Mouse (Mus musculus): ENCODE measurements at regions not wholly inside any gene's neighbourhood (a gene's known extent, or its start where the extent isn't known, plus 50 kb on each side); places are given as distances from the start of the nearest gene placed in this dataset.

DNA sequence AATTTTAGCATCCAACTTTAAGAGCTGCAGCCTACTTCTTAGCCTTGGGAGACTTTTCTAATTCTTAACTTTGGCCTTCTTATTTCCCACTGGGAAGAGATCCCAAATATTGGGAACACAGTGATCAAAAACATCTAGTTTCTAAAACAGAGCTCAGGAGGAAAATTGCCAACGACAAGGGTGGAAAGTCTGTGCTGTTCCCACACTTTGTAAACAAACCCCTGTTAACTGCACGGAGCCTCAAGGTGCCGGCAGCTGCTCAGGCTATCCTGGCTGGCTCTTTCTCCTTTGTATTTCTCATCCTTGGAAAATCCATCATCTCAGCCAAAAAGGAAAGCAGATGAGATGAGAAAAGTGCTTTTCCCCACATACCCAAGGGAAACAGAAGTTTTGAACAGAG, 84.9 kb downstream of the Impad1 start:
- Histone ChIP-seq H3K4me2 (ENCODE audit: low read length) (no peak overlapping the region), H3K9ac (replicated peaks; ENCODE audit: low read depth, low read length) (no peak overlapping the region), H3K27me3 (replicated peaks; ENCODE audit: control insufficient read depth, insufficient read depth, low read length) (no peaks in the 10 kb centered on the region), H3K36me3 (ENCODE audit: control insufficient read depth, insufficient read depth) (no peaks in the 10 kb centered on the region), H3K27ac (ENCODE audit: low read length) (no peak overlapping the region), H3K4me3 (replicated peaks; ENCODE audit: low read length) (no peak overlapping the region), H3K4me1 (replicated peaks; ENCODE audit: control insufficient read depth, insufficient read depth, low read length) (peaks cover 3% of the 10 kb centered on the region), H3K9me3 (ENCODE audit: control insufficient read depth, low read length) (no peaks in the 10 kb centered on the region)
- 28% methylated on average over 3 of the region's 3 CpGs for WGBS
- ATAC-seq: 0 out of 2 replicates have a peak, but pooled peaks have one; percentile 40

DNA sequence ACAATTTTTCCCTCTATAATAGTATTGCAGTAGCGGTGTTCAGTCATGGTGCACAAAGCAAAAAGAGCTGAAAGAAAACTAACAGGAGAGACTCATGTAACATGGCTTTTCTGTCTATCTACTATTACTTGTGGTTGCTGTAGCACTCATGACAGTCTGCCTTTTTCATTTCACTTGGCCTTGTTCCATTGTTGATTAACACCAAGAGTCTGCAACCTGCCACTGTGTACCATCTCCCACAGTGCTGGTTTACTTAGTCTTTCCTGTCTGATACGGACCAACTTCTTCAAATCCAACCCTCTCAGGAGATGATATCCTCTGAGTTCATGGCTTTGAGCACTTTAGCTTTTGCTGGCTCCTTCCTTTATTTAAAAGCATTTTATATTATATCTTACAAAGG, 94.1 kb downstream of the Impad1 start:
- no peaks in the 10 kb centered on the region for H3K36me3 ChIP-seq (ENCODE audit: control insufficient read depth, insufficient read depth)
- ATAC-seq: no peak
- H3K4me1 ChIP-seq (replicated peaks; ENCODE audit: control insufficient read depth, insufficient read depth, low read length): no peaks in the 10 kb centered on the region
- WGBS: 75% methylated on average over 2 of the region's 2 CpGs
- no peaks in the 10 kb centered on the region for H3K9me3 ChIP-seq (ENCODE audit: control insufficient read depth, low read length)
- H3K27me3 ChIP-seq (replicated peaks; ENCODE audit: control insufficient read depth, insufficient read depth, low read length): no peaks in the 10 kb centered on the region
- H3K4me3 ChIP-seq (replicated peaks; ENCODE audit: low read length): no peak overlapping the region
- no peak overlapping the region for H3K27ac ChIP-seq (ENCODE audit: low read length)
- H3K9ac ChIP-seq (replicated peaks; ENCODE audit: low read depth, low read length): no peak overlapping the region
- no peak overlapping the region for H3K4me2 ChIP-seq (ENCODE audit: low read length)

DNA sequence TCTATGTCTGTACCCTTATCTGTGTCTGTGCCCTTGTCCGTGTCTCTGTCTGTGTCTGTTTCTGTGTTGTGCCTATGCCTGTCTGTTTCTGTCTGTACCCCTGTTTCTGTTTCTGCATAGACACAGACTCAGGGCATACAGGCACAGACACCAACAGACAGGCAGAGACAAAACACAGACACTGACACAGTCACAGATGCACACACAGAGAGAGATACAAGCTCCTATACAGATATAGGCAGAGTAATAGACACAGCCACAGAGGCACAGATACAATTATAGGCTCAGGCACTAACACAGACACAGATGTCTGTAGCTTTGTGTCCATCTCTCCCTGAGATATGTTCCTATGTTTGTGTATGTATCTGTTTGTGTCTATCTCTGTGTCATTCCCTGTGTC, 97.7 kb downstream of the Impad1 start:
- Histone ChIP-seq H3K4me2 (ENCODE audit: low read length) (no peak overlapping the region), H3K9ac (replicated peaks; ENCODE audit: low read depth, low read length) (no peak overlapping the region), H3K9me3 (ENCODE audit: control insufficient read depth, low read length) (no peaks in the 10 kb centered on the region), H3K36me3 (ENCODE audit: control insufficient read depth, insufficient read depth) (no peaks in the 10 kb centered on the region), H3K27me3 (replicated peaks; ENCODE audit: control insufficient read depth, insufficient read depth, low read length) (no peaks in the 10 kb centered on the region), H3K4me1 (replicated peaks; ENCODE audit: control insufficient read depth, insufficient read depth, low read length) (no peaks in the 10 kb centered on the region), H3K27ac (ENCODE audit: low read length) (no peak overlapping the region), H3K4me3 (replicated peaks; ENCODE audit: low read length) (no peak overlapping the region)
- 0 out of 2 replicates have a peak, but pooled peaks have one; percentile 28 for ATAC-seq
- WGBS: 100% methylated on average over 1 of the region's 1 CpGs

GRCm38 (mm10) chr4:4686920-4687319, 106.2 kb downstream of the Impad1 start:
- Histone ChIP-seq H3K36me3 (ENCODE audit: control insufficient read depth, insufficient read depth) (no peaks in the 10 kb centered on the region), H3K4me1 (replicated peaks; ENCODE audit: control insufficient read depth, insufficient read depth, low read length) (no peaks in the 10 kb centered on the region), H3K4me3 (replicated peaks; ENCODE audit: low read length) (no peak overlapping the region), H3K9me3 (ENCODE audit: control insufficient read depth, low read length) (no peaks in the 10 kb centered on the region), H3K4me2 (ENCODE audit: low read length) (no peak overlapping the region), H3K27me3 (replicated peaks; ENCODE audit: control insufficient read depth, insufficient read depth, low read length) (no peaks in the 10 kb centered on the region), H3K9ac (replicated peaks; ENCODE audit: low read depth, low read length) (no peak overlapping the region), H3K27ac (ENCODE audit: low read length) (no peak overlapping the region)
- 44% methylated on average over 4 of the region's 4 CpGs for WGBS
- ATAC-seq: no peak

- Histone ChIP-seq H3K36me3 (ENCODE audit: control insufficient read depth, insufficient read depth) (no peaks in the 10 kb centered on the region), H3K27me3 (replicated peaks; ENCODE audit: control insufficient read depth, insufficient read depth, low read length) (no peaks in the 10 kb centered on the region)
- no peak for ATAC-seq
Measured at GRCm38 (mm10) chr4:4674607-4675006, 118.5 kb downstream of the Impad1 start.

DNA sequence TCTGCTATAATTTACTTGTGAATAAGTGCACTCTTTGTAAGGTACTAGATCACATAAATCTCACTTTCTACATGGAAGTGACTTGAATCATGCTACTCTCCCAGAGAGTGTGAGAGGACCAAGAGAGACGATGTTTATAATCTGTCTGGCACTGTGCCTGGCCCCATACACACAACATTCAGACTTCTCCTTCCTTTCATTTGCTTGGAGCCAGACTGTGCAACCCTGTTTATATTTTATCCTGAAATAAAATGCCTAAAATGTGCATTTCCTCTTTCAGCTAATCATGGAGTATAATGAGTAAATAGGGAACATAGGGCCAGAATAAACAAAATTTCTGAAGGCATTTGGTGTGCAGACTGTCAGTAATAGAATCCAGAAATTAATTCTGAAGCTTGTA, 142.9 kb downstream of the Impad1 start:
- Histone ChIP-seq H3K36me3 (ENCODE audit: control insufficient read depth, insufficient read depth) (no peaks in the 10 kb centered on the region), H3K4me3 (replicated peaks; ENCODE audit: low read length) (no peak overlapping the region), H3K4me2 (ENCODE audit: low read length) (no peak overlapping the region), H3K27me3 (replicated peaks; ENCODE audit: control insufficient read depth, insufficient read depth, low read length) (no peaks in the 10 kb centered on the region), H3K27ac (ENCODE audit: low read length) (no peak overlapping the region), H3K9ac (replicated peaks; ENCODE audit: low read depth, low read length) (no peak overlapping the region), H3K9me3 (ENCODE audit: control insufficient read depth, low read length) (no peaks in the 10 kb centered on the region), H3K4me1 (replicated peaks; ENCODE audit: control insufficient read depth, insufficient read depth, low read length) (no peaks in the 10 kb centered on the region)
- WGBS: 38% methylated on average over 1 of the region's 1 CpGs
- ATAC-seq: no peak

More at GRCm38 (mm10) chr4:4674607-4675006, 118.5 kb downstream of the Impad1 start:
- Histone ChIP-seq H3K4me2 (ENCODE audit: low read length) (no peak overlapping the region), H3K9ac (replicated peaks; ENCODE audit: low read depth, low read length) (no peak overlapping the region), H3K4me3 (replicated peaks; ENCODE audit: low read length) (no peak overlapping the region), H3K9me3 (ENCODE audit: control insufficient read depth, low read length) (no peaks in the 10 kb centered on the region), H3K27ac (ENCODE audit: low read length) (no peak overlapping the region), H3K4me1 (replicated peaks; ENCODE audit: control insufficient read depth, insufficient read depth, low read length) (no peaks in the 10 kb centered on the region)

DNA sequence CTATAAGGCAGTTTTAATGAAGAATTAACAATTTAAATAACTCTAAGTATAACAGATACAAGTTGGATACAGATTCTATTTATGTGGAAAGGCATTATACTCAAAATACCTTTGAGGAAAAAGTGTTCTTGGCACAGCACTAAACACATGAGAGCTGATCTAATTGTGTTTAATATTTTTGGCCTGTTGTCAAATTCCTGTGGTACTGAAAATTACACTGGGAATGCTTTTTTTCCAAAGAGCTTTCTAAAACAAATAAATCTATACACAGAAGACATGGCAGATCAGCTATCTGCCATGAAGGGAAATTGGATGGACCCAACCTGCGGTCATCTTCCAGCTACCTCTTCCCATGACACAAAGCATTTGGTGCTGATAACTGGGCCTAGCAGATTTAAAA, 147.9 kb downstream of the Impad1 start:
- H3K27me3 ChIP-seq (replicated peaks; ENCODE audit: control insufficient read depth, insufficient read depth, low read length): no peaks in the 10 kb centered on the region
- no peak for ATAC-seq
- 92% methylated on average over 1 of the region's 1 CpGs for WGBS
- H3K4me2 ChIP-seq (ENCODE audit: low read length): no peak overlapping the region
- H3K36me3 ChIP-seq (ENCODE audit: control insufficient read depth, insufficient read depth): no peaks in the 10 kb centered on the region
- no peak overlapping the region for H3K27ac ChIP-seq (ENCODE audit: low read length)
- no peak overlapping the region for H3K9ac ChIP-seq (replicated peaks; ENCODE audit: low read depth, low read length)
- no peak overlapping the region for H3K4me3 ChIP-seq (replicated peaks; ENCODE audit: low read length)
- H3K9me3 ChIP-seq (ENCODE audit: control insufficient read depth, low read length): no peaks in the 10 kb centered on the region
- no peaks in the 10 kb centered on the region for H3K4me1 ChIP-seq (replicated peaks; ENCODE audit: control insufficient read depth, insufficient read depth, low read length)

GRCm38 (mm10) chr4:4636258-4636657, 156.9 kb downstream of the Impad1 start:
- Histone ChIP-seq H3K9ac (replicated peaks; ENCODE audit: low read depth, low read length) (no peak overlapping the region), H3K27me3 (replicated peaks; ENCODE audit: control insufficient read depth, insufficient read depth, low read length) (no peaks in the 10 kb centered on the region), H3K36me3 (ENCODE audit: control insufficient read depth, insufficient read depth) (no peaks in the 10 kb centered on the region), H3K9me3 (ENCODE audit: control insufficient read depth, low read length) (no peaks in the 10 kb centered on the region), H3K4me3 (replicated peaks; ENCODE audit: low read length) (no peak overlapping the region), H3K4me2 (ENCODE audit: low read length) (no peak overlapping the region), H3K4me1 (replicated peaks; ENCODE audit: control insufficient read depth, insufficient read depth, low read length) (no peaks in the 10 kb centered on the region), H3K27ac (ENCODE audit: low read length) (no peak overlapping the region)
- no peak for ATAC-seq

- H3K27ac ChIP-seq (ENCODE audit: low read length): no peak overlapping the region
- no peaks in the 10 kb centered on the region for H3K27me3 ChIP-seq (replicated peaks; ENCODE audit: control insufficient read depth, insufficient read depth, low read length)
- H3K36me3 ChIP-seq (ENCODE audit: control insufficient read depth, insufficient read depth): no peaks in the 10 kb centered on the region
- no peak for ATAC-seq
- H3K4me3 ChIP-seq (replicated peaks; ENCODE audit: low read length): no peak overlapping the region
- H3K4me2 ChIP-seq (ENCODE audit: low read length): no peak overlapping the region
- H3K9me3 ChIP-seq (ENCODE audit: control insufficient read depth, low read length): no peaks in the 10 kb centered on the region
- H3K4me1 ChIP-seq (replicated peaks; ENCODE audit: control insufficient read depth, insufficient read depth, low read length): no peaks in the 10 kb centered on the region
- 29% methylated on average over 1 of the region's 1 CpGs for WGBS
- H3K9ac ChIP-seq (replicated peaks; ENCODE audit: low read depth, low read length): no peak overlapping the region
Measured at GRCm38 (mm10) chr4:4635856-4636255, 157.3 kb downstream of the Impad1 start.

- no peak overlapping the region for H3K4me2 ChIP-seq (ENCODE audit: low read length)
- no peak overlapping the region for H3K4me3 ChIP-seq (replicated peaks; ENCODE audit: low read length)
- ATAC-seq: no peak
- 71% methylated on average over 6 of the region's 6 CpGs for WGBS
- no peaks in the 10 kb centered on the region for H3K27me3 ChIP-seq (replicated peaks; ENCODE audit: control insufficient read depth, insufficient read depth, low read length)
- no peak overlapping the region for H3K27ac ChIP-seq (ENCODE audit: low read length)
- no peaks in the 10 kb centered on the region for H3K4me1 ChIP-seq (replicated peaks; ENCODE audit: control insufficient read depth, insufficient read depth, low read length)
- no peak overlapping the region for H3K9ac ChIP-seq (replicated peaks; ENCODE audit: low read depth, low read length)
- no peaks in the 10 kb centered on the region for H3K9me3 ChIP-seq (ENCODE audit: control insufficient read depth, low read length)
- no peaks in the 10 kb centered on the region for H3K36me3 ChIP-seq (ENCODE audit: control insufficient read depth, insufficient read depth)
Measured at GRCm38 (mm10) chr4:4635338-4635737, 157.8 kb downstream of the Impad1 start.
